Mouse (Mus musculus): ENCODE measurements around the gene Scnn1g.

The Scnn1g gene

DNA sequence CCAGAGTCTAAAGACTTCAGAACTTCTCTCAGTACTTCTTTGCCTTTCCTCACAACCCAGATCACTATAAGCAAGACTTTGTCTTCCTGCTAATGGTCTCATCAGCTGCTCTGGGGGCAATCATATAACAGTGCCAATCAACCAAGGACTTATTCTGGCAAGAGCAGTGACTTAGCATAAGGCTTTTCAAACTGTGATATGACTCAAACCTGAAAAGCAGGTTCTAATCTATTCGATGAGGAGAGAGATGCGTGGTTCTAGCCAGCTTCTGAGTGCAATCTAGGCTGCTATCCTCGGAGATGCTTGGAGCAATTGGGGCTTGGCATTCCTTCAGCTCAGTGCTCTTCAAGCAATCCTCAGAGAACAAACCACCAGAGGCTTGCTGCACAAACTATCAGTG is 44.7 kb downstream of the Scnn1g start:
- no peak for DNase-seq

DNA sequence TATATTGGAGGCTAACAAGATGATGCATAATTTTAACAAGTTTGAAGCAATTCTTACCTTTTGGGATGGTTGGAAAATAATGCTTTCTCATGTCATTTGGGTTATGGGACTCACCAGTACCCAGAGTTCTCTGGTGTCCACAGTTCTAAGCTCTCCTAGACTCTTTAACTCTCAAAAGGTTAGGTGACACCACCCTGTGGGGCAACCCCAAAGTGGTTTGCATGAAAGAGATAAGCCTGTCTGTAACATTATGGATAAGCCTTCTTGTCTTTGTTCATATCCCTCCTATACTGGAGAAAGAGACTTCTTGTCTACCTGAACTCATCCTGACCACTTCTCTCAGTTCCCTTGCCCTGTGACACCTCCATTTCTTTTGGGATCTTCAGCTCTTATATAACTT is 45.1 kb downstream of the Scnn1g start:
- DNase-seq, result no peak

DNA sequence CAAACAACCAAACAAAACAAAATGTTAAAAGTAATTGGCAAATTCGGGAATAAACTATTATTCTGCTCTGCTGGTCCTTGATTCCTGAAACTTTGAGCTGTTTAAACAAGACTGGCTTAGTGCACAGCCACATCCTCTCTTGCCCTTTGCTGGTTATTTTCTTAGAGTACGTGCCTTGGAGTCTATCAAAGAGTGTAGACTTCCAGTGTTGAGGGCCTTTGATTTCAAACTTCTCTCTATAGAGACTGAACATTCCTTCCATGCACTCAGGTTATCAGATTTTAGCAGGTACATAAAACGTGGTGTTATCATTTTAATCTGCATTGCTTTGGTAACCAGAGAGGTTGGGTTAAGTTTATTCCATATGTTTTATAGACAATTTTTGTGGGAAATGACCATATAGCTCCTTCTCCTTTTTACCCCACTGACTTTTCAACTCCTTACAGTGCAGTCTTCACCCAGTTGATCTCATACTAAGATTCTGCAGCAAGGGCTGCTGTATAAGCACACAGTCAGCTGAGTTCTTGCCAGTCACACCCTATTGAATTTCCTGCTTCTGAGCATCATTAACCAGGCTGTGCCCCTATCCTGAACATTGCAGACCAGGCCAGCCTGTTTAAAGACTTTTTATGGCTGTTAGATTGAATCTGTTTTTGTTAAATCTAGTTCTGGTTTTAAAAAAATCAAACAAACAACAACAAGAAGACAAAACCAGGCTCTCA is 48.1 kb downstream of the Scnn1g start:
- no peak for DNase-seq

DNA sequence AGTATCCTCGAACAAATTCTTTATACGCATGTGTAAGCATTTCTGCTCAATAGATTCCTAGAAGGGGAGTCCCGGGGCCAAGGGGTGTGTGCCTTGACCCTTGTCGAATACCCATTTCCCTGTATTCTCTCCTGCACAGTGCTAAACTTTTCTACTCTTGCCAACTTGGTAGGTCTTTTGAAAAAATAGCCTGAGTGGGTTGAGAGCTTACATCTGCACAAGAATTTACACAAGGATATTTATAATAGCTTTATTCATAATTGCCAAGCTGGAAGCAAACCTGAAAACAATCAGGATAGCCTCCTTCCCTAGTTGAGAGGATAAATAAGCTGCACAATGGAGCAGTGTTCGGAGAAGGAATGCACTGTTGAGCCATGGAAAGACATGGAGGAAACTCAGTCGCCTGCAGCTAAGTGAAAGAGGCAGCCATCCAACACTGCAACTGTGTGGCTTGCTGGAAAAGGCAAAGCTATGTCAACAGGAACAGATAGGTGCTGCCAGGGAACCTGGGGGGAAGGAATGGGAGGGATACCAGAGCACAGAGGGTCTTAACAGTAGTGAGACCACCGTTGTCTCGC is 51.5 kb downstream of the Scnn1g start:
- DNase-seq, result no peak

DNA sequence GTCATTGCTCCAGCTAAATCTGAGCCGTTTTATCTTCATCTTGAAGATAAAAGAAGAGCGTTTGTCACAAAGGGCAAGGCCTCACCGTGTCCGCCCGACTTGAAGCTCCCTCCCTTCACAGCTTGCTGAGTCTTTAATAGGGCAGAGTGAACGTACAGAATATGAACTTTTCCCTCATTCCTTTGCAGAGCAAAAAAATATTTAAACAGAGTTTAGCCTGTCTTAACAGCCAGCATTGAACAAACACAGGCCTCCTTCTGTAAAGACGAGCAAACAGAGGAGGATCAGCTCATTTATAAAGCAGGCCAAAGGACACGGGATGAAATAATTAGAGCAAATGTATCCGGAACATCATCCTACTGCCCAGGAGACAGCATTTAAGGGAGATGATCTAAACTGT is 63.5 kb downstream of the Scnn1g start:
- no peak for DNase-seq

DNA sequence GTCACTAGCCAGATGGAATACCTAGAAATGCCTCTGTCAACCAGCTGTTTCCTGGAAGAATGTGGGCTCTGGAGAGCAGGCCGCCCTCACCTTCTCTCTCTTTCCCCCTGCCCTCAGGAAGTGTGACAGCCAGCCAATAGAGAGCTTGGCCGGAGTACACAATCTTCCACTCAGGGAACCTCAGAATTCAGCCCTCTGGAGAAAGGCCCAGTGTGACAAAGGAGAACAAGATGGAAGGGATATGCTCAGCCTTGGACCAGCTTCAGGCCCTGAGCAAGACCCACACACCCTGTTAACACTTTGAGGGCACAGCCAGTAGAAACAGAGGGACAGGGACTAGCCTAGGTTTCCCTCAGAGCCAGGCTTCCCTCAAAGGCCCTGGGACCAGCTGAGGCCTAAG is 68.2 kb downstream of the Scnn1g start:
- no peak for DNase-seq

- no peak for DNase-seq
These were observed 68.7 kb downstream of the Scnn1g start for GRCm38 (mm10) chr7:121803011-121803410.

DNA sequence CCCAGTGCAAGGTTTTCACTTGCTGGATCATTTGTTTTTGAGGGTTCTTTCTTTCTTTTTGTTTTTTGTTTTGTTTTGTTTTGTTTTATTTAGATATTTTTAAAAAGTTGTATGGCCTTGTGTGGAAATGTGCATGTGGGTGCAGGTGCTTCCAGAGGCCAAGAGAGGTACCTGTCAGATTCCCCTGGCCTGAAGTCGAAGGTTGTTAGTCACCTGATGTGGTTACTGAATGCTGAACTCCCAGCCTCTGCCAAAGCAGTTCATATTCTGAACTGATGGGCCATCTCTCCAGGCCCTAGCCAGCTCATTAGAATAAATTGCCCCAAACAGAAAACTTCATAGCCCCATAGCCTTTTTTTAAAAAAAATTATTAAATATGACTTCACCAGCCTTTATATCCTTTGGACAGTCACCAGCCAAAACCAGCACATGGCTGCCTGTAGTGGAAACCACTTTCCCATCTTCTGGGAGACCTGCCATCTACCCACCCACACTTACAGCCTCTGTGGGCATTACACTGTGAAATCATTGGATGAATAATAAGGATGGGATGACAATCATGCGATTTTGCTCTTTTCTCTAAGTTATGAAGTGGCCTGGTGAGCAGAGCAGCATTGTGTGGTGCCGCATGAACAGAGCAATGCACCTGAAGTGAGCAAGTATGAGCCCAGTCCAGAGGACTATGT is 71.7 kb downstream of the Scnn1g start:
- no peak for DNase-seq

GRCm38 (mm10) chr7:121807726-121808580 is 73.7 kb downstream of the Scnn1g start:
- DNase-seq, result no peak
